Mouse (Mus musculus) forebrain, embryonic 11.5 days (tissue): ENCODE measurements around the gene 4930595M18Rik. TPM values are rescaled to one million over a fixed set of nuclear protein-coding genes. Genes with fewer than 3 reads are reported as not detected.

Experiments used
- ATAC-seq: fragments of 200-750 bp; cut with Nextera tagmentation; replicated peaks from 2 replicates; pipeline ENCODE4 v1.8.0; 2017; ENCODE audit warnings: moderate TSS enrichment; ENCODE audit not compliant: low FRiP score
- DNase-seq: peaks from one replicate; pipeline ENCODE4 v3.0.0-alpha.2; 2017; ENCODE audit warnings: low spot score
- H3K27ac ChIP-seq: fragments of 300-500 bp; sonication (generic); 2 replicates; pipeline ENCODE4 v1.5.1; 2014; ENCODE audit warnings: low read depth, low read length
- H3K27me3 ChIP-seq: fragments of 300-500 bp; sonication (generic); 2 replicates; pipeline ENCODE4 v1.6.1; 2014; ENCODE audit warnings: mild to moderate bottlenecking, low read length, mixed read lengths; ENCODE audit not compliant: control insufficient read depth, insufficient read depth
- H3K36me3 ChIP-seq: fragments of 300-500 bp; sonication (generic); 2 replicates; pipeline ENCODE4 v1.6.1; 2014; ENCODE audit warnings: mild to moderate bottlenecking, low read length, moderate library complexity, mixed read lengths; ENCODE audit not compliant: control insufficient read depth, insufficient read depth
- H3K4me1 ChIP-seq: fragments of 300-500 bp; sonication (generic); replicated peaks from 2 replicates; pipeline ENCODE4 v1.6.1; 2014; ENCODE audit warnings: low read length, mixed read lengths; ENCODE audit not compliant: control insufficient read depth, insufficient read depth
- H3K4me2 ChIP-seq: fragments of 300-500 bp; sonication (generic); 2 replicates; pipeline ENCODE4 v1.6.1; 2014; ENCODE audit warnings: low read depth, mild to moderate bottlenecking, low read length, moderate library complexity, mixed read lengths; ENCODE audit not compliant: severe bottlenecking
- H3K4me3 ChIP-seq: fragments of 300-500 bp; sonication (generic); 2 replicates; pipeline ENCODE4 v1.5.1; 2014; ENCODE audit warnings: low read depth, low read length
- H3K9ac ChIP-seq: fragments of 300-500 bp; sonication (generic); 2 replicates; pipeline ENCODE4 v1.6.1; 2014; ENCODE audit warnings: low read length
- H3K9me3 ChIP-seq: fragments of 300-500 bp; sonication (generic); 2 replicates; pipeline ENCODE4 v1.6.1; 2016; ENCODE audit warnings: low read length, mixed read lengths; ENCODE audit not compliant: control insufficient read depth
- WGBS: fragments of 180-500 bp; shearing (Covaris S2); extraction: QIAGEN DNeasy Blood & Tissue Kit; methylation state at CpG from one replicate; pipeline ENCODE4 v1.1.7; 2014; 5-methylcytosine and 5-hydroxymethylcytosine counted together
- polyA plus RNA-seq: library from polyadenylated mRNA; unstranded; fragments of >200 nt; fragmentation: Nextera tagmentation; extraction: Ambion mirVana; gene quantifications from 2 replicates; pipeline ENCODE4 v1.2.1, GENCODE M21; 2014

The 4930595M18Rik gene
- not detected in 2 replicates for polyA plus RNA-seq

DNA sequence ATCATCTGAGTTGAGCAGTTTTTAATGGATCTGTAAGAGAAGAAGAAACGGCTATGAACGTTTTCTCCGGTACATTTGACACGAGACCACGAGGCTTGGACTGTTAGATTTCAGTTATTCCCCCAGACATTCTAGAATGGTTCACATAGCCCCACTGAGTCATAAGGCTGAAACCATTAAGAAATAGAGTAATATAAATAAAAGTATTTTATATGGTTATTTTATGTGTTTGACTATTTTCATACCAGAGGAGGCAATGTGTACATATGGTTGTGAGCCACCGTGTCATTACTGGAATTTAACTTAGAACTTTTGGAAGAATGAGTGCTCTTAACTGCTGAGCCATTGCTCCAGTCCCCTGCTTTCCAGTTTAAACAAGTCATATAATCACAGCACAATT lies at the start of gene 4930595M18Rik:
TSS of gene 4930595M18Rik (minus strand) at position 101 of the 400 bp plus-strand sequence.
- ATAC-seq, result no peak
- 95% methylated on average over 6 of the region's 6 CpGs for WGBS
- DNase-seq, result no peak
- Histone ChIP-seq H3K4me2 (no peak within 1 kb of the TSS), H3K9me3 (no peaks in the 10 kb centered on the region), H3K27me3 (no peaks in the 10 kb centered on the region), H3K27ac (no peak within 1 kb of the TSS), H3K9ac (no peak within 1 kb of the TSS), H3K4me3 (no peak within 1 kb of the TSS), H3K36me3 (no peaks in the 10 kb centered on the region), H3K4me1 (no peaks in the 10 kb centered on the region)

DNA sequence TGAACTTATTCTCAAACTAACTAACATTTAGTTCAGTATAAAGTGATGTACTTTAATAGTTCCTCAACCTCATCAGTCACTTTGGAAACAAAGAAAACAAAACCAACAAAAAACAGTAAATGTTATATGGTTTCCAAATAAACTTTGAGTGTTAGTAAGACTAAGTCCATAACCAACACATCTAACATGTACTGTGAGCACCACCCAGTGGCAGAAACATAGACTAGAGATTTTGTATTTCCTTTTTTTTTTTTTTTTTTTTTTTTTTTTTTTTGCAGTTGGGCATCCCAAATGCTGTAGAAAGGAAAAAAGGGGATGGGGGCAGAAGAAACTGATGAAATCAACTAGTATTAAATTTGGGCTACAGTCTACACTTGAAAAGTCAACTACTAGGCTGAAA lies 14.6 kb upstream of the 4930595M18Rik start:
- ATAC-seq (no peak), DNase-seq (no peak)
- no peak overlapping the region for H3K4me3 ChIP-seq
- no peak overlapping the region for H3K9ac ChIP-seq
- H3K36me3 ChIP-seq, result no peaks in the 10 kb centered on the region
- no peaks in the 10 kb centered on the region for H3K27me3 ChIP-seq
- H3K4me1 ChIP-seq, result no peaks in the 10 kb centered on the region
- H3K9me3 ChIP-seq, result no peaks in the 10 kb centered on the region
- no peak overlapping the region for H3K4me2 ChIP-seq
- no peak overlapping the region for H3K27ac ChIP-seq
